Mouse (Mus musculus) limb, embryonic 15.5 days (tissue): ENCODE data around the gene Ube2d1. TPM values are rescaled to one million over a fixed set of nuclear protein-coding genes. Genes with fewer than 3 reads are reported as not detected.

Source experiments
- ATAC-seq: fragments of 200-750 bp; cut with Nextera tagmentation; 2 replicates; pipeline ENCODE4 v1.8.0; 2017; ENCODE audit warnings: low read depth, moderate TSS enrichment; ENCODE audit not compliant: insufficient number of reproducible peaks, low FRiP score, low TSS enrichment
- H3K27ac ChIP-seq: fragments of 300-500 bp; sonication (generic); 2 replicates; pipeline ENCODE4 v1.5.1; 2015; ENCODE audit warnings: moderate library complexity, mild to moderate bottlenecking, inconsistent platforms
- H3K27me3 ChIP-seq: fragments of 300-500 bp; sonication (generic); 2 replicates; pipeline ENCODE4 v1.6.1; 2015; ENCODE audit warnings: inconsistent platforms
- H3K36me3 ChIP-seq: fragments of 300-500 bp; sonication (generic); 2 replicates; pipeline ENCODE4 v1.6.1; 2015; ENCODE audit warnings: inconsistent platforms
- H3K4me1 ChIP-seq: fragments of 300-500 bp; sonication (generic); 2 replicates; pipeline ENCODE4 v1.6.1; 2015; ENCODE audit warnings: inconsistent platforms
- H3K4me2 ChIP-seq: fragments of 300-500 bp; sonication (generic); 2 replicates; pipeline ENCODE4 v1.6.1; 2015; ENCODE audit warnings: mild to moderate bottlenecking, inconsistent platforms
- H3K4me3 ChIP-seq: fragments of 300-500 bp; sonication (generic); 2 replicates; pipeline ENCODE4 v1.5.1; 2015; ENCODE audit warnings: mild to moderate bottlenecking, inconsistent platforms
- H3K9ac ChIP-seq: fragments of 300-500 bp; sonication (generic); 2 replicates; pipeline ENCODE4 v1.6.1; 2015; ENCODE audit warnings: inconsistent platforms
- H3K9me3 ChIP-seq: fragments of 300-500 bp; sonication (generic); 2 replicates; pipeline ENCODE4 v1.6.1; 2016; ENCODE audit warnings: inconsistent platforms
- WGBS: fragments of 180-500 bp; shearing (Covaris S2); methylation state at CpG from one replicate; pipeline ENCODE4 v1.1.7; 2015; 5-methylcytosine and 5-hydroxymethylcytosine counted together
- polyA plus RNA-seq: library from polyadenylated mRNA; unstranded; fragments of >200 nt; fragmentation: Nextera tagmentation; extraction: Ambion mirVana; gene quantifications from 2 replicates; pipeline ENCODE4 v1.2.1, GENCODE M21; 2015

Gene Ube2d1
- polyA plus RNA-seq, 1 experiment from 2014 or later = 52.2 TPM

DNA sequence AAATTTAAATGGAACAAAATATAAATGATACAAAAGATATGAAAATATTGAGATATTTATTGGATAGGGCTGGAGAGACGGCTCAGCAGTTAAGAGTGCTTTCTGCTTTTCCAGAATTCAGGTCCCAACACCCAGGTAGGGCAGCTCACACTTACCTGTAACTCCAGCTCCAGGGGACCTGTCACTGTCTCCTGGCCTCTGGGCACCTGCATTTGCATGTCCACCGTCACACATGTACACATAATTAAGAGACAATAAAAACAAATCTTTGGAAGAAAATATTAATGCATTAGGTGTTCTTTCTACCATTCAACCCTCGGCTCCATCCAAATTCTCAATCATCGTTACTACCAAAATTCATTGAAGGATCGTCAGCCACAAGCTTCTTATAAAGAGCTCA, 33.8 kb downstream of the Ube2d1 start:
- no peak overlapping the region for H3K4me2 ChIP-seq

DNA sequence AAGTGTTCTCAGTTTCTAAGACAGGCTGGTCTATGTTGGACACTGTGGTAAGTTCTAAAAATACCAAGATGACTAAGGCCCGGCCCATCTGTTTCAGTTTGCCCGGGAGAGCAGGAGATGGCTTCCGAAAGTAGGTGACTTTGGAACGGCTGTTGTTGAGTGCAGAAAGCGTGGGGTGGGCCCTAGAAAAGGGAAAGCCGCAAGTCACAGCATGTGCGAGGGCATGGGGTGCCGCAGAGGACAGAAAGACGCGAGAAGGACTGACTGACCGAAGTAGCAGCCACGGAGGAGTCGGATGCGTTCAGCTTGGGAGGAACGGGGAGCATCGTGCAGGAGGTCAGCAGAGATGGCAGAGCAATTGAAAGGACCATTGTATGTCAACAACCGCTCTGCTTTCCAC, 34.6 kb downstream of the Ube2d1 start:
- Histone ChIP-seq H3K9me3 (no peaks in the 10 kb centered on the region), H3K27ac (no peak overlapping the region), H3K9ac (no peak overlapping the region), H3K36me3 (peaks cover 9% of the 10 kb centered on the region), H3K4me2 (no peak overlapping the region), H3K4me3 (no peak overlapping the region), H3K4me1 (no peaks in the 10 kb centered on the region), H3K27me3 (no peaks in the 10 kb centered on the region)
- 78% methylated on average over 17 of the region's 17 CpGs for WGBS
- no peak for ATAC-seq

More for the DNA sequence above, 33.8 kb downstream of the Ube2d1 start:
- H3K4me1 ChIP-seq = no peaks in the 10 kb centered on the region
- H3K36me3 ChIP-seq = peaks cover 11% of the 10 kb centered on the region
- WGBS = 84% methylated on average over 5 of the region's 5 CpGs
- no peak overlapping the region for H3K27ac ChIP-seq
- H3K4me3 ChIP-seq = no peak overlapping the region
- H3K9me3 ChIP-seq = no peaks in the 10 kb centered on the region
- H3K27me3 ChIP-seq = no peaks in the 10 kb centered on the region
- no peak overlapping the region for H3K9ac ChIP-seq
- no peak for ATAC-seq

DNA sequence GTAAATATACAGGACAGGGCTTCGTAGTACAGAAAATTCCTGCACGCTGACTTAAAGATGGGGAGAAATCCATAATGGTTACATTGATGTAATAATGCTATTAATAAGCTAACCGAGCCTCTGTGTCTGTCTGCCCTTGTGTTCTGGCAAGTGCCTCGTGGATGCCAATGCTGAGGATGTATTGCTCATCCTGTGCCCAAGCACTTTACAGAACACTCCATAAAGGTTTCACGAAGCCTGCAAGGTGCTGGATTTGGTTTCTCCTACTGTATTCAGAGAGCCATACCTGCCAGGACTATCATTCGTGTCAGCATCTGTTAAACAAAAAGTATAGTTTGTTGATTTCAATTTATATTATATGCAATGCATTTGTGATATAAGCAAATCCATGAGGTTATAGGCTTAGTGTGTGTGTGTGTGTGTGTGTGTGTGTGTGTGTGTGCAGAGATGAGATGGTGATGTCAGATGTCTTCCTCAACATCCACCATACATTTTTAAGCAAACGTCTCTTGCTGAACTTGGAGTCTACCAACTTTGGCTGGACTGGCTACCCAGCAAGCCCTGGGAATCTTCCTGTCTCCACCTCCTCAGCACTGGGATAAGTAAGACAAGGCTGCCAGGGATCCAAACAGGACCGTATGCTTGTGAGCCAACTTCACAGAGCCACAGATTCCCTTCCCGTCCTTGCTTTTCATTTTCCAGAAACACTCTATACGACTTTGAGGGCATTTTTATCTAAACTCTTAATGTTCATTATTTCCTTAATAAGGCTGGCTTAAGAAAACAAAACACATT, 35.8 kb downstream of the Ube2d1 start:
- WGBS = 81% methylated on average over 10 of the region's 10 CpGs
- no peak overlapping the region for H3K27ac ChIP-seq
- no peak for ATAC-seq

DNA sequence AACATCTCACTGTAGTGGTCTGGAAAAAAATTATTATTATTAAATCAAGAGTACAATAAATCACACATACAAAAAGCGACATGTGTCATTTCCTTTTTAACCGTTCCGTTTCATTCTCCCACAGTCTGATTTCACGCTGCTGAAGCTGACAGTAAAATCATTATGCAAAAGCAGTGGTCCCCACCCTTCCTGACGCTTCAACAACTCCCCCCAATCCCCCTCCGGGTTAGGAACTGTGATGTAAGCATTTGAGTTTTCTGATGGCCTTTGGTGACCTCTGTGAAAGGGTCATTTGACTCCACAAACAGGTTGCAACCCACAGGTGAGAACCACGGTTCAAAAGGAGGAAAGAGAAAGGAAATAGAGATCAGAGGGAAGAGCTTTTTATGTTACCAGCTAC, 38.1 kb downstream of the Ube2d1 start:
- no peak overlapping the region for H3K4me3 ChIP-seq
- H3K36me3 ChIP-seq = no peaks in the 10 kb centered on the region
- H3K9ac ChIP-seq = no peak overlapping the region
- no peaks in the 10 kb centered on the region for H3K27me3 ChIP-seq
- H3K4me2 ChIP-seq = no peak overlapping the region
- WGBS = 31% methylated on average over 7 of the region's 7 CpGs
- no peaks in the 10 kb centered on the region for H3K9me3 ChIP-seq
- H3K27ac ChIP-seq = no peak overlapping the region
- no peaks in the 10 kb centered on the region for H3K4me1 ChIP-seq
- ATAC-seq = no peak

More for the DNA sequence above, 35.8 kb downstream of the Ube2d1 start:
- H3K4me2 ChIP-seq = no peak overlapping the region
- H3K36me3 ChIP-seq = peaks cover 1% of the 10 kb centered on the region
- no peak overlapping the region for H3K4me3 ChIP-seq
- no peak overlapping the region for H3K9ac ChIP-seq
- H3K4me1 ChIP-seq = no peaks in the 10 kb centered on the region
- H3K27me3 ChIP-seq = no peaks in the 10 kb centered on the region
- H3K9me3 ChIP-seq = no peaks in the 10 kb centered on the region

DNA sequence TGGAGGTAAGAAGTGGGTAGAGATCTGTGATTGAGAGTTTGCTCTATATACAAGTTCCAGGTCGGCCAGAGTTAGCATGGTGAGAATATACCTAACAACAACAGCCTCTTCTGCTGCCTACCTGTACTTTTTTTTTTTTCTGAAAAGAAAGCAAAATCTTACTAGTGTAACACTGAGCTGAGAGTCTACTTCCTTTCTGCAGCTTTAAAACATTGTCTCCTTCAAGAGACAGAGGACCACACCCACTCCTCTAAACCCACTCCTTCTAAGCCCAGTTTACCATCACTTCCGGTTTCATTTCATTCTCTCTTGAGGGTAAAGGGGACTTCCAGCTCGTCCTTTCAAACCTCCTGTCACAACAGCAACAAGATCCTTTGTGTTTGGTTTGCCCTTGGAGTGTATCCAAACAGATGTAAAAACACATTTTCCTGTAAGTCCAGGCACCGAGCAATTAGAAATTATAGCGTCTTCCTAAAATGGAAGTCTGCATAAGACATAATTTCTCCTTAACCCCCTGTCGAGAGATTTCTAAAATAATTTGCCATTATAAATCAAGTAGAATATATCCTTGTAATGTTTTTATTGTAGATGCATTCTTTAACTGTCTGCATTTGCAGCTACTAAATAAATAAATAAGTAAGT, 45.5 kb downstream of the Ube2d1 start:
- H3K4me2 ChIP-seq = no peak overlapping the region
- H3K27ac ChIP-seq = no peak overlapping the region
- no peaks in the 10 kb centered on the region for H3K27me3 ChIP-seq
- no peaks in the 10 kb centered on the region for H3K9me3 ChIP-seq
- H3K9ac ChIP-seq = no peak overlapping the region
- H3K4me3 ChIP-seq = no peak overlapping the region
- peaks cover 5% of the 10 kb centered on the region for H3K4me1 ChIP-seq
- peaks cover 8% of the 10 kb centered on the region for H3K36me3 ChIP-seq
- 48% methylated on average over 6 of the region's 6 CpGs for WGBS
- no peak for ATAC-seq

DNA sequence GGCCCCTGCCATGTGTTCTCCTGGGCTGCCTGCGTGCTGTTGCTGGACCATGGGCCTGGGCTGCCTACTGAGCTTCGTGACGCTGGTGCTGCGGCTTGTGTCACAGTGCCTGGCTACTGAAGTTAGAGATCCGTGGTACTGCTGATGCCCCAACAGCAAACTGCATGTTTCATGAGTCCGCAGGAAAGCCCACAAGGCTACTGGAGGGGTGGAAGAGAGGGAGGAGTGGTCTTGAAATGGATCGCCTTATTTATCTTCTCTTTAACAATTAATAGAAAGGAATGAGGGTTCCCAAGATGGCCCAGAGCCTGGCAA, 46.9 kb downstream of the Ube2d1 start, which contains the start of gene Tfam:
Gene Tfam (minus strand): TSS at position 41 of the 315 bp plus-strand sequence.
- ATAC-seq = no peak
- Histone ChIP-seq H3K9me3 (no peaks in the 10 kb centered on the region), H3K4me1 (peaks cover 5% of the 10 kb centered on the region), H3K4me3 (peak within 1 kb of the TSS; percentile 91), H3K36me3 (peaks cover 20% of the 10 kb centered on the region), H3K4me2 (peak within 1 kb of the TSS; percentile 81), H3K27ac (peak within 1 kb of the TSS; percentile 62), H3K27me3 (no peaks in the 10 kb centered on the region), H3K9ac (peak within 1 kb of the TSS; percentile 94)
- 6% methylated on average over 7 of the region's 7 CpGs for WGBS

DNA sequence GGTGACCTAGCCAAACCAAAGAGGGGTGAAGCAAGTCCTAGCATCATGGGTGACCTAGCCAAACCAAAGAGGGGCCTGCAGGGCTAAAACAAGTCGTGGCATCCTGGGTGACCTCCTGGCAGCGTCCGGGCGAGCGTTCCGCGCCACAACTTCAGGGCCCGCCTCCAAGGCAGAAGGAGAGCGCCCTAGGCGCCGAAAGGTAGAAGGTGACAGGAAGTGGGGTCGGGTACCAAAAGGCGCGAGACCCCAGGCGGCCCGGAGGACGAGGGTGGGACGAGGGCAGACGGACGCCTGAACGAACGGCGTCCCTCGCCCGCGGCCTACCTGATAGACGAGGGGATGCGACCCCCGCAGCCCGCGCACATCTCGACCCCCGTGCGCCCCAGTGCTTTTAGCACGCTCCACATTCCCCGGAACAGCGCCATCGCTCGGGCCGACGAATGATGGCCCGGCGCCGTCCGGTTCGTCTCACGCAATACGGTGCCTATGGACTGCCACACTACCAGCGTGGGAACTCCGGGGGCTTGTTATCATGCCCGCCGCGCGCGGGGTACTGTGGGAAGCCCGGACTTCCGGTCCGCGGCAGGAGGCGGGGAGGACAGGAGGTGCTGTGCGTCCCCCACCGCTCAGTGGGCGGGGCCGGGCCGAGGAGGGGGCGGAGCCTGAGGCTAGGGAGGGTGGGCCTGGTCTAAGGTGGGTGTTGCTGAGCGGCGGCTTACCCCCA, 47.4 kb downstream of the Ube2d1 start:
- peak; percentile 98 for ATAC-seq
- no peaks in the 10 kb centered on the region for H3K9me3 ChIP-seq
- peak overlapping the region; percentile 94 for H3K9ac ChIP-seq
- WGBS = under 1% methylated on average over 68 of the region's 68 CpGs
- H3K4me2 ChIP-seq = peak overlapping the region; percentile 81
- peak overlapping the region; percentile 91 for H3K4me3 ChIP-seq
- no peaks in the 10 kb centered on the region for H3K27me3 ChIP-seq
- H3K36me3 ChIP-seq = peaks cover 25% of the 10 kb centered on the region
- peaks cover 5% of the 10 kb centered on the region for H3K4me1 ChIP-seq
- peak overlapping the region; percentile 62; the same call in 1 of the 2 replicates for H3K27ac ChIP-seq

DNA sequence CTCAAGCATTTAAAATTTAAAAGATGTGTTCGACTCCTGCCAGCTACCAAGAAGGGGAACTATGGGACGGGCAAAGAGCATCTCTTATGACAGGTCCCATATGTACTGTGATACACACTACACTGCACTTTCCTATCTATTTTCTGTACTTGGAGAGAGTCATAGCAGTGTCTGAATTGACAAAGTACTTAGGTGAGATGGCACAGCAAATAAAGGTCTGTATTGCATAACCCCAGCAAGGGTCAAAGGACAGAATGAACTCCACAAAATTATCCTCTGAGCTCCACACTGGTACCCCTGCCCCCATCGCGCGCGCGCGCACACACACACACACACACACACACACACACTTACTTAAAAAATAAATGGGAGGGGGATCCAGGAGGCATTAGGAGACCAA, 51.0 kb downstream of the Ube2d1 start:
- 95% methylated on average over 8 of the region's 8 CpGs for WGBS
- no peak overlapping the region for H3K4me2 ChIP-seq
- no peak overlapping the region for H3K9ac ChIP-seq
- no peaks in the 10 kb centered on the region for H3K9me3 ChIP-seq
- no peak overlapping the region for H3K4me3 ChIP-seq
- no peak for ATAC-seq
- peaks cover 5% of the 10 kb centered on the region for H3K4me1 ChIP-seq
- no peaks in the 10 kb centered on the region for H3K27me3 ChIP-seq
- no peak overlapping the region for H3K27ac ChIP-seq
- H3K36me3 ChIP-seq = peaks cover 48% of the 10 kb centered on the region

DNA sequence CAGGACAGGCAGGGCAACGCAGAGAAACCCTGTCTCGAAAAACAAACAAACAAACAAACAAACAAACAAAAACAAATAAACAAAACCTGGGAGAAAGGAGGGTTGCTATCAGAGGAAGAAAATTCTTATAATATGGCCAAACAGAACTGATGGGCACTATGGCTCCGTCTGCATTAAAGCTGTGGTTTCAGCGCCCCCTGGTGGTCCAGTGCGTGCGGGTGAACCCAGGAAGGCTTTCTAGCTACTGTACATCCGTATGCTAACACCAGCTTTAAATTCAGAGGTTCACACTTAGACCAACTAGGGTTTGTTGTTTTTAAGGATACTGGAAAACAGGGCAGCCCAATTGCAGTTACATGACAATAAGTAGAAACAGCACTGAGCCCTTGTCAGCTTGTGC, 59.2 kb downstream of the Ube2d1 start:
- no peak overlapping the region for H3K9ac ChIP-seq
- WGBS = 38% methylated on average over 7 of the region's 7 CpGs
- H3K4me3 ChIP-seq = no peak overlapping the region
- H3K36me3 ChIP-seq = peaks cover 61% of the 10 kb centered on the region
- no peak for ATAC-seq
- H3K27ac ChIP-seq = no peak overlapping the region
- H3K9me3 ChIP-seq = no peaks in the 10 kb centered on the region
- H3K27me3 ChIP-seq = no peaks in the 10 kb centered on the region
- no peak overlapping the region for H3K4me2 ChIP-seq
- no peaks in the 10 kb centered on the region for H3K4me1 ChIP-seq

DNA sequence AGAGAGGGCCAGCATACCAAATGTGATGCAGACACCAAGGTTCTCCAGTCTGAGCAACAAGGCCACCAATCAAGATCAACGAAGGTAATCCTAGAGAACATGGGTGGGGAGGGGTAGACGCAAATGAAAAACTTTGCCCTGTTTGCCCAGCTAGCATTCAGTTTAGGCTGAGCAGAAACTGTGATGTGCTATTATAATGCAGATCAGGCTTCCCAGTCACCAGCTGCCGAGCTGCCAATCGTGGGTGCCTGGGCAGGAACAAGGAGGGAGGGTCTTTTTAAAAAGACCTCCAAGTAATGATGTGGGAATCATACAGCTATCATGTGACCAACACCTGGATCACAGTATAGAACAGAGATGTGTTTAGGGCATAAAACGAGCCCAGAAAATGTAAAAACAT, 62.0 kb downstream of the Ube2d1 start:
- peaks cover 36% of the 10 kb centered on the region for H3K36me3 ChIP-seq
- no peaks in the 10 kb centered on the region for H3K9me3 ChIP-seq
- WGBS = 88% methylated on average over 5 of the region's 5 CpGs
- 0 out of 2 replicates have a peak, but pooled peaks cover 3% of the 10 kb centered on the region for H3K27me3 ChIP-seq
- H3K9ac ChIP-seq = no peak overlapping the region
- no peak overlapping the region for H3K4me2 ChIP-seq
- no peak for ATAC-seq
- peaks cover under 1% of the 10 kb centered on the region; the same call in 1 of the 2 replicates for H3K4me1 ChIP-seq
- no peak overlapping the region for H3K4me3 ChIP-seq
- H3K27ac ChIP-seq = no peak overlapping the region

DNA sequence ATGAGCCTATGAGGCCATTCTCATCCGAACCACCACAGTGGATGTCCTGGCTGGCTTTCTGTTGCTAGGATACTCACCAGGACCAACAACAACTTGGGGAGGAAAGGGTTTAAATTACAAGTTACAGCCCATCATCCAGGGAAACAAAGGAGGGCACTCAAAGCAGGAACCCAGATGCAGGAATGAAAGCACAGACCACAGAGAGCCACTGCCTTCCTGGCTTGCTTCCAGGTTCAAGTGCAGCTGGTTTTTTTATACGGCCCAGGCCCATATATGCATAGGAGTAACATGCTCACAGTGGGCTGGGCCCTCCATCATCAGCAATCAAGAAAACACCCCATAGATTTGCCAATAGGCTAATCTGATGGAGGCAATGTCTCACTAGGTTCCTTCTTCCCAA, 62.4 kb downstream of the Ube2d1 start:
- H3K4me2 ChIP-seq = no peak overlapping the region
- 88% methylated on average over 2 of the region's 2 CpGs for WGBS
- no peak overlapping the region for H3K27ac ChIP-seq
- no peak overlapping the region for H3K4me3 ChIP-seq
- H3K27me3 ChIP-seq = 0 out of 2 replicates have a peak, but pooled peaks cover 3% of the 10 kb centered on the region
- H3K9ac ChIP-seq = no peak overlapping the region
- peaks cover 34% of the 10 kb centered on the region for H3K36me3 ChIP-seq
- ATAC-seq = no peak
- no peaks in the 10 kb centered on the region for H3K9me3 ChIP-seq
- peaks cover 6% of the 10 kb centered on the region; the same call in 1 of the 2 replicates for H3K4me1 ChIP-seq
